Mouse (Mus musculus): ENCODE measurements at regions not wholly inside any gene's neighbourhood (a gene's known extent, or its start where the extent isn't known, plus 50 kb on each side); places are given as distances from the start of the nearest gene placed in this dataset.
A peak's percentile ranks its signal among the peaks of the same experiment; 100 is the strongest.

DNA sequence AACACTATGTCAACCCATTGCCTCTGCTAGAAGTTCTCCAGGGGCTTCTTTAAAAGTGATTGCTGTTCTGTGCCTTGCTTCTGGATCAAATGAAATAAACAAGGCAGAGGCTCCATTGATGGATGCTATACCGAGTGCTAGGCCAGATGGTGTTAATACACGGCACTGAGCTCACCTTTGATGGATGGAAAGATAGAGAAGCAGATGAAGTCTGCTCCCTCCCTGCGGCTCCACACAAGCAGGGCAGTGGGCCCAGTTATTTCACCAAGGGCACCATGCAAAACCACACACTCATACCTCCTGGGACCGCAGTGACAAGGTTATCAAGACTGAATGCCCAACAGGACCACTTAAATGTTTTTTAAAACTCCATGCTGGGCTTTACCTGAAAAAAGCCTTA, 2778.7 kb downstream of the 9330182O14Rik start:
- DNase-seq (ENCODE audit: low read depth, low spot score) = no peak
- no peaks in the 10 kb centered on the region for H3K9me3 ChIP-seq (replicated peaks; ENCODE audit: insufficient read depth, low read length)
- no peak overlapping the region for H3K27ac ChIP-seq (ENCODE audit: control insufficient read depth, low read depth, low read length)
- no peaks in the 10 kb centered on the region for H3K4me1 ChIP-seq (ENCODE audit: control insufficient read depth in 1 of 2, insufficient read depth in 2 of 2, low read length in 2 of 2)
- no peak overlapping the region for H3K9ac ChIP-seq (ENCODE audit: control insufficient read depth, low read depth, low read length, poor library complexity, severe bottlenecking)
- no peaks in the 10 kb centered on the region for H3K27me3 ChIP-seq (ENCODE audit: control insufficient read depth in 1 of 2, insufficient read depth in 2 of 2, low read length in 2 of 2)
- H3K36me3 ChIP-seq (ENCODE audit: control insufficient read depth in 1 of 2, insufficient read depth in 2 of 2, low read length in 2 of 2) = peaks cover 0 to 3% of the 10 kb centered on the region in 2 experiments; a peak in 2 of 4 replicates
- H3K4me3 ChIP-seq (ENCODE audit: control insufficient read depth in 1 of 2, insufficient read depth in 1 of 2, low read depth in 2 of 2, low read length in 2 of 2) = no peak overlapping the region
- no peaks in the 10 kb centered on the region for H3K79me2 ChIP-seq (ENCODE audit: control insufficient read depth, insufficient read depth, low read length, poor library complexity)
- TF ChIP-seq MAFK (IDR thresholded peaks at IDR 0.05; ENCODE audit: borderline replicate concordance, low read depth, low read length) (no peak), MXI1 (IDR thresholded peaks at IDR 0.05; ENCODE audit: low read depth, low read length) (no peak), POLR2AphosphoS2 (IDR thresholded peaks at IDR 0.05; ENCODE audit: low read length) (no peak), ZC3H11A (IDR thresholded peaks at IDR 0.05; ENCODE audit: low read depth, low read length) (no peak)

DNA sequence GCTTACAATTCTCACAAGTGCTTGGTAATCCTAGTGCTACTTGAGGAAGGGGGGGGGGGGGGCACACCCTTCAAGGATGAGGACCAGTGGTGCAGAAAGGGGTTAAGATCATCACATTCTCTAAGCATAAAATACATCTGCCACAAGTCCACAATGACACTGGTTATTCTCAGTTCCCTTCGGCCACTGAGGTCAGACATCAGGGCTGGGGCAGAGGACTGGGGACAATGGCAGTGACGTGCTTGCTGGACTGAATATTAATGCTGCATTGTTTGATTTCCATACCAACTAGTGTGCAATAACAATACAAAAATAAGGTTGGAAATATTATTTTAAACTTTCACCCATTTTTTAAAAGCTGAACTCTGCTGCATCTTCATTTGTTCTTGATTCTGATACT, 2779.1 kb downstream of the 9330182O14Rik start:
- DNase-seq (ENCODE audit: low read depth, low spot score) = no peak

GRCm38 (mm10) chr15:42914099-42914498, 2779.9 kb downstream of the 9330182O14Rik start:
- DNase-seq (ENCODE audit: low read depth, low spot score) = peak; percentile 83
- H3K27me3 ChIP-seq (ENCODE audit: control insufficient read depth in 1 of 2, insufficient read depth in 2 of 2, low read length in 2 of 2) = no peaks in the 10 kb centered on the region
- TF ChIP-seq TCF12 (IDR thresholded peaks at IDR 0.05; ENCODE audit: low read depth, low read length) = 0 out of 2 replicates have a peak, but pooled peaks have one; percentile 14
- no peak for TF ChIP-seq MAX (IDR thresholded peaks at IDR 0.05; ENCODE audit: low read length)
- no peak for TF ChIP-seq CHD2 (IDR thresholded peaks at IDR 0.05; ENCODE audit: low read length)
- 0 out of 2 replicates have a peak, but pooled peaks have one; percentile 36 for TF ChIP-seq ELF1 (IDR thresholded peaks at IDR 0.05; ENCODE audit: low read depth, low read length)
- TF ChIP-seq SIN3A (IDR thresholded peaks at IDR 0.05; ENCODE audit: low read length) = peak; percentile 22; the same call in 1 of the 2 replicates
- TF ChIP-seq HCFC1 (IDR thresholded peaks at IDR 0.05; ENCODE audit: low read depth, low read length) = no peak
- no peak for TF ChIP-seq NELFE (IDR thresholded peaks at IDR 0.05; ENCODE audit: low read depth, low read length)
- peak; percentile 89 to 98 (median 96) for TF ChIP-seq CTCF (IDR thresholded peaks at IDR 0.05 in 2 of 3, conservative IDR thresholded peaks at IDR 0.05 in 1 of 3; ENCODE audit: control insufficient read depth in 1 of 3, insufficient read depth in 1 of 3, low read depth in 2 of 3, low read length in 3 of 3, poor library complexity in 1 of 3, severe bottlenecking in 1 of 3)
- TF ChIP-seq SMC3 (IDR thresholded peaks at IDR 0.05; ENCODE audit: low read depth, low read length) = peak; percentile 98
- peak; percentile 99 for TF ChIP-seq ZC3H11A (IDR thresholded peaks at IDR 0.05; ENCODE audit: low read depth, low read length)
- peaks cover 0 to 3% of the 10 kb centered on the region in 2 experiments; a peak in 2 of 4 replicates for H3K36me3 ChIP-seq (ENCODE audit: control insufficient read depth in 1 of 2, insufficient read depth in 2 of 2, low read length in 2 of 2)
- no peaks in the 10 kb centered on the region for H3K4me1 ChIP-seq (ENCODE audit: control insufficient read depth in 1 of 2, insufficient read depth in 2 of 2, low read length in 2 of 2)
- no peak overlapping the region for H3K27ac ChIP-seq (ENCODE audit: control insufficient read depth, low read depth, low read length)
- no peak overlapping the region for H3K4me3 ChIP-seq (ENCODE audit: control insufficient read depth in 1 of 2, insufficient read depth in 1 of 2, low read depth in 2 of 2, low read length in 2 of 2)
- H3K79me2 ChIP-seq (ENCODE audit: control insufficient read depth, insufficient read depth, low read length, poor library complexity) = no peaks in the 10 kb centered on the region
- H3K9ac ChIP-seq (ENCODE audit: control insufficient read depth, low read depth, low read length, poor library complexity, severe bottlenecking) = no peak overlapping the region
- H3K9me3 ChIP-seq (replicated peaks; ENCODE audit: insufficient read depth, low read length) = no peaks in the 10 kb centered on the region

More for the DNA sequence above, 2779.1 kb downstream of the 9330182O14Rik start:
- no peaks in the 10 kb centered on the region for H3K4me1 ChIP-seq (ENCODE audit: control insufficient read depth in 1 of 2, insufficient read depth in 2 of 2, low read length in 2 of 2)
- no peaks in the 10 kb centered on the region for H3K9me3 ChIP-seq (replicated peaks; ENCODE audit: insufficient read depth, low read length)
- no peak overlapping the region for H3K27ac ChIP-seq (ENCODE audit: control insufficient read depth, low read depth, low read length)
- peaks cover 0 to 3% of the 10 kb centered on the region in 2 experiments; a peak in 2 of 4 replicates for H3K36me3 ChIP-seq (ENCODE audit: control insufficient read depth in 1 of 2, insufficient read depth in 2 of 2, low read length in 2 of 2)
- TF ChIP-seq MEF2A (IDR thresholded peaks at IDR 0.05; ENCODE audit: extremely low read depth, insufficient replicate concordance, low read depth, low read length, poor library complexity, severe bottlenecking) = no peak
- no peak overlapping the region for H3K4me3 ChIP-seq (ENCODE audit: control insufficient read depth in 1 of 2, insufficient read depth in 1 of 2, low read depth in 2 of 2, low read length in 2 of 2)
- no peaks in the 10 kb centered on the region for H3K27me3 ChIP-seq (ENCODE audit: control insufficient read depth in 1 of 2, insufficient read depth in 2 of 2, low read length in 2 of 2)
- H3K79me2 ChIP-seq (ENCODE audit: control insufficient read depth, insufficient read depth, low read length, poor library complexity) = no peaks in the 10 kb centered on the region
- no peak overlapping the region for H3K9ac ChIP-seq (ENCODE audit: control insufficient read depth, low read depth, low read length, poor library complexity, severe bottlenecking)
